Mouse (Mus musculus): ENCODE results near the gene Commd1.

GRCm38 (mm10) chr11:22952668-22953067 is 29.5 kb downstream of the Commd1 start:
- TF ChIP-seq CTCF (IDR thresholded peaks at IDR 0.05) (no peak), EP300 (IDR thresholded peaks at IDR 0.05; ENCODE audit: insufficient read depth, low read depth, low read length) (no peak)
